Mouse (Mus musculus) v-Abl transformed pro-B cells (cell line): ENCODE results near the gene Fam204a.

Source experiments
- in situ Hi-C, 2 experiments: fragments of 400-800 bp; cut with MboI; formaldehyde crosslinking; loops; one replicate each; pipeline ENCODE4 v1.15.1; 2025; ENCODE audit not compliant: unreplicated experiment in 2 of 2

Fam204a gene

DNA sequence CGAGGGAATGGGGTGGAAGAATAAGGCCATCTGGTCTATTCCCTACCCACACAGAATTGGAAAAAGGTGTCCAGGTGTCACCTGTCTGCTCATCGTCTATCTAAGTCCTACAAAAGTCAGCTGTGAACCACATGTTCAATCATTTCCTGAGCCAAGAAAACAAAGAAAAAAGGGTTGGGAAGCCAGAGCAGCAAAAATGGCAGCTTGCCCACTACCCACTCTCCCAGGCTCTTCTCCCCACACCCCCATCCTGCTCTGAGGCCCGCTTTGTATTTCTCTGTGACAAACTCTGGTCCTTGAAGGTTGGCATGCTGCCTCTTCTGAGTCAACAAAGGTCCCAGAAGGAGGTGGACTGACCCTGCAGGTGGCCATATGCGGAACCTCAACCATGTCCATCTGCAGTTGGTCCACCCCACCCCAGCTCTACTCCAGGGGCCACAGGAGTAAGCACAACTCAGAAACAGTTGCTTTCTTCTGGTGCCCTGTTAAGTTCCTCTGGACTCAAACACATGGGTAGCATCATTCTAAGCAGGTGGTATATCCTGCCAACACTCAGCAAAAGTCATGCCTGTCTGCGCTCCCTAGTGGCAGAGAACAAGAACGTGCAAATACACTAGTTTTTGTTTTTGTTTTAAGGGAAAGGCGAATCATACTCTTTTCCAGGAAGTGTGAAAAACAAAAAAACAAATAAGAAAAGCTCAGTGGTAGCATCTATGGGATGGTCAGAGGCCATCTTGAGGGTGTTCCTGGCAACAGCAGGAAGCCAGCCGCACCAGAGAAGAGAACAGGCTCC lies 47.5 kb downstream of the Fam204a start:
- in situ Hi-C loops, result loop anchor here in 1 of 2 experiments (25.0 kb wide), 1 partner anchor 383 kb away; no protein-coding TSS in a partner anchor

DNA sequence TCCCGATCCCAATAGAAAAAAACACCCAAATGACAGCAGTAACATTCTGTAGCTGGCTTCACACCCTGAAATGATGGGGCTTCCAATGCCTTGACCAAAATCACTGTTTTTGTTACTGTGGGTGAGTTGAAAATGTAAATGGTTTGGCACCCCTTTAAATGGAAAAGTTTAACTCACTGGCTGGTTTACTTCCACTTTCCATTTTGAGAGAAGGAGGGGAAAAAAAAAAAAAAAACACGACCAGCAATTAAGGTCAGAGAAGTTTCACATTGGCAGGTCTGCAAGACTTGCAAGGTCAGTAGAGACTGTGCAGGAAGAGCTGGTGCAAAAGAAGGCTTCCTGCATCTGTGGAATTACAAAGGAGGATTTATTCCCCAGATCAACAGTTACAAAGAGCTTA lies 61.1 kb downstream of the Fam204a start:
- in situ Hi-C loops, result loop anchor here in 1 of 2 experiments (10.0 kb wide), 1 partner anchor 389 kb away; no protein-coding TSS in a partner anchor

DNA sequence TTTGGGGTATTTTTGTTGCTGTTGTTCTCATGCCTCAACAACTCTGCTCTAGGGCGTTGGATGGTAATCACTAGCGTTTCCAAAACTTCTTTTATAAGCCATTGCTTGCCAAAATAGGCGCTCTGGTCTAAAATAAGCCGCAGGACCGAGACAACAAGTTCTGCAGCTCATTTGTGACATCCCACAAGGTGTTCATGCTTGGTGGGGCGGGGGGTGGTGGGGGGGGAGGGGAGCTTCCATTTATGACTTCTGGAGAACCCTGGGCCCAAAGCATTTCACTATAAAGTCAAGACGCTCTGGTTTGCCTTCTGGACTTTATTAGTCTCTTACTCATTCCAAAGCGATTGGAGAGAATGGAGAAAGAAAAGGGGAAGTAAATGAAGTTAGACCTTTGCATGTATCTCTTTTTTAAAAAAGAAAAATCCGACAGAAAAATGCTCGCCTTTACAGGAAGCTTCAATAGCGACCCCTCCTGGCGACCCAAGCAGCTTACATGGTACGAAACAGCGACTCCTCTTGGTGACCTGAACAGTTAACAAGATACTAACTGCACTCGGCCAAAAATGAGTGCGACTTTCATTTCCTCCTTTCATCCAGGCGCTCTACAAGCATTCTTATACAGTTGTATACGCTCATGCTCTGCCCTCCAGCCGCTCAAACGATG lies 65.8 kb downstream of the Fam204a start:
- in situ Hi-C loops, result loop anchor here in 1 of 2 experiments (10.0 kb wide), 1 partner anchor 394 kb away; no protein-coding TSS in a partner anchor

DNA sequence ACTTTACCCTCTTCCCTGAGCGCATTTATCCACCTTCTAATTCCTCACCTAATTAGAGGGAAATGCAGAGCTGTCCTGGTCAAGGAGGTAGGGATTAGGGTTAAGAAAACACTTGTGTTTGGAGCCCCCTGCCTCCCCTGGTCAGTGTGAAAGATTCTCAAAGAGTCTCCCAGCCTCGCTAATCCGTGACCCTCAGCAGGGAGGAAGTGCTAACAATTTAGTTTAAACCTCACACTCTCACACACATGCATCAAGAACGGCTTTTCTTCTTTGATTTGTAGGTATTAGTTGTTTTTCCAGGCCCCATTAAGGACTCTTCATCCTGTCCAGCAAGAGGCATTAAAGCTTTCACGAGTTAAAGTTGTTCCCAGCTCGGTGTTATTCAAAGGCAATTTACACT lies 66.7 kb downstream of the Fam204a start:
- in situ Hi-C loops, result loop anchor here in 1 of 2 experiments (10.0 kb wide), 1 partner anchor 395 kb away; no protein-coding TSS in a partner anchor

DNA sequence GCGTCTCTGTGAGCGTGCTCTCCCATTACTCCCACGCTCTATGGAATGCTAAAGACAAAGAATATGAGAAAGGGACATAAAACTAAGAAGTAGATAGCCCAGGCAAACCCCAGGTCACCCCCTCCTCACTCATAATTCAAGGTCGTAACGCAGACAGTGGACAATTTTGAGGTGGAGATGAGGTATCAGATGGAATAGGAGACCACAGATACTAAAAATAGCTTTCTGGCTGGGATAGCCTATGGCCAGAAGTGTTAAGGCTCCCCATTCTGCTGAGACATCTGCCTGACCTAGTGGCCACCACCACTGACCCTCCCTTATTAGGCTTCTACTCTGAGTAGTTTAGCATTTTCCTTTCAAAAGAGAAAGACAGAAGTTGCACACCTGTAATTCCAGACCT lies 71.2 kb downstream of the Fam204a start:
- in situ Hi-C loops, result no loop called here

DNA sequence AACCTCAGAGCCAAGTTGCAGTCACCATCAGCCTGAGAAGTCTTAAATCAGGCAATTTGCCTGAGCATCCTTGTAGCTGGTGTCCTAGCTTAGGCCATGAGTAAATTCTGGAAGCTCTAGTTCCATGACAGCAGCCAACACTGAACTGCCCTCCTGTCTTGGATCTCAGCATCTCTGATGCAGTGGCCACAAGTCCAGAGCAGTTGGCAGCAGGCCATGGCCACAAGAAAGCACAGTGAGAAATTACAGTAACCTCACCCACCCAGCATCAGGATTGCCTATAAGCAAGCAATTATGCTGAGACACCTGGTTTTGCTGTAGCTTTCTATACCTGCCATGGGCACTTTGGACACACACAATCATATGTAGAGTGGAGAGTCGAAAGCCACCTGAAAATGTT lies 73.4 kb downstream of the Fam204a start:
- in situ Hi-C loops, result loop anchor here in 1 of 2 experiments (5.0 kb wide), 1 partner anchor 911 kb away; no protein-coding TSS in a partner anchor

DNA sequence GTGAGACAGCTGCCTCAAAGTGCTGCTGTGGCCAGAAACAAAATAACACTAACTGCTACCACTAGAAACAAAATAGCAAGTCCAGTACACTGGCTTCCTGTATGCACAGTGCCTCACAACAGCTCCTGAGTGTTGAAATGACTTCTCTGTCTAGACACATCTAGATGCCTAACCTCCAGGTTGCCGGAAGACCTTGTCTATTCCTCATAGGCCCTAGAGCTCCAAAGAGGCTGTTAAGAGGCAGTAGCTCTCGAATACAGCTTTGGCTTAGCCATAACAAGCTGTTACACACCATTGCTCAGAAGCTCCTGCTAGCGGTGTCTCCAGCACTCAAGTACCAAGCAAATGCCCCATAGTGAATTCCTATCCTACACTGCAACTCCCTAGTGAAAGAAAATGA lies 76.4 kb downstream of the Fam204a start:
- in situ Hi-C loops, result loop anchor here in 1 of 2 experiments (5.0 kb wide), 1 partner anchor 908 kb away; no protein-coding TSS in a partner anchor

DNA sequence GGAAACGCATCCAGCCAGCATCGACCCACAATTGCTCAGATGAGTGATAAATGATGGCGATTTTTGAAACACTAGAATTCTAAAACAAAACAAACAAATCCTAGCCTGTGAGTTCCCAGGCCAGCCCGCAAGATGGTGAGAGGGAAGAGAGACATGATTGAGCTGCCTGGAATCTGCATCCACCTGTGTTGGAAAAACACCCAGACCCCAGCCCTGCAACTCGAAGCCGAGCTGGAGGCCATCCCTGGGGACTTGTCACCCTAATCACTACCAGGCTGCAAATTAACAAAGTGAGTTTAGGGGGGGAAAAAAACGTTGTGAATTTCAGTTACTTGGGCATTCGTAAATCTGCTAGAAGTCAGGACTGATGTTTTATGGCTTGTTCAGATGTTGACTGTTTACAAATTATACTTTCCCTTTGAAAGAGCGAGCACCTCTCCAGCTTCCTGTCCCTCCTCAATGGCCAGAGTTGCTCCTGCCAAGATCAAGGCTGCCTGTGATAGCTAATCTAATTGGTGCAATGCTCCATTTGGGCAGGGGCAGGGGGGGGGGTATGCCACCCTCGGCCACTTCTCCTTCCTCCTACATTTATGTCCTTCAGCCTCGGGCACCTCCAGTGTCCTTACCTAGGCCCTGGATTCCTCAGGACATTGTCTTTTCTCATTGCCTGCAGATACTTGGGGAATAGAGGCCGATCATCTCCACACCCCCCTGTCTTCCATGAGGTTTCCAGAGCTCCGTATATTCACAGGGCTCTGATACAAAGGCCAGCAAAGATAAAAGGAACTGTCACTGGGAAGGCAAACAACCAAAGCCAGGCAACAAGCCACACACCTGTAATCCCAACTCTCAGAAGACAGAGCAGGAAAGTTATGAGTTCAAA lies 77.2 kb downstream of the Fam204a start:
- in situ Hi-C loops, result loop anchor here (5.0 to 10.0 kb wide), 7 partner anchors 163 to 912 kb away; partner anchors contain the start of gene Emx2 (in 1 of the 2)
